Mouse (Mus musculus) forebrain, embryonic 10.5 days (tissue): ENCODE results near the gene Cga. TPM values are rescaled to one million over a fixed set of nuclear protein-coding genes. Genes with fewer than 3 reads are reported as not detected.

Experiments
- DNase-seq: peaks from one replicate; pipeline ENCODE4 v3.0.0-alpha.2; 2017; ENCODE audit warnings: low spot score; ENCODE audit errors: extremely low spot score
- H3K27ac ChIP-seq: fragments of 300-500 bp; sonication (generic); 2 replicates; pipeline ENCODE4 v1.5.1; 2016; ENCODE audit warnings: mild to moderate bottlenecking
- H3K27me3 ChIP-seq: fragments of 300-500 bp; sonication (generic); 2 replicates; pipeline ENCODE4 v1.6.1; 2016; ENCODE audit warnings: mild to moderate bottlenecking; ENCODE audit not compliant: poor library complexity, severe bottlenecking
- H3K36me3 ChIP-seq: fragments of 300-500 bp; sonication (generic); replicated peaks from 2 replicates; pipeline ENCODE4 v1.6.1; 2016; ENCODE audit warnings: mild to moderate bottlenecking, moderate library complexity
- H3K4me1 ChIP-seq: fragments of 300-500 bp; sonication (generic); 2 replicates; pipeline ENCODE4 v1.6.1; 2016
- H3K4me3 ChIP-seq: fragments of 300-500 bp; sonication (generic); 2 replicates; pipeline ENCODE4 v1.5.1; 2016; ENCODE audit warnings: mild to moderate bottlenecking, moderate library complexity
- H3K9me3 ChIP-seq: fragments of 300-500 bp; sonication (generic); 2 replicates; pipeline ENCODE4 v1.6.1; 2016; ENCODE audit warnings: mild to moderate bottlenecking, moderate library complexity
- WGBS: fragments of 180-500 bp; shearing (Covaris S2); methylation state at CpG from one replicate; pipeline ENCODE4 v1.1.7; 2016; 5-methylcytosine and 5-hydroxymethylcytosine counted together
- polyA plus RNA-seq: library from polyadenylated mRNA; unstranded; fragments of >200 nt; fragmentation: Nextera tagmentation; extraction: Ambion mirVana; gene quantifications from 2 replicates; pipeline ENCODE4 v1.2.1, GENCODE M21; 2016

Cga gene
- polyA plus RNA-seq, 1 experiment from 2014 or later = 0.58 TPM

DNA sequence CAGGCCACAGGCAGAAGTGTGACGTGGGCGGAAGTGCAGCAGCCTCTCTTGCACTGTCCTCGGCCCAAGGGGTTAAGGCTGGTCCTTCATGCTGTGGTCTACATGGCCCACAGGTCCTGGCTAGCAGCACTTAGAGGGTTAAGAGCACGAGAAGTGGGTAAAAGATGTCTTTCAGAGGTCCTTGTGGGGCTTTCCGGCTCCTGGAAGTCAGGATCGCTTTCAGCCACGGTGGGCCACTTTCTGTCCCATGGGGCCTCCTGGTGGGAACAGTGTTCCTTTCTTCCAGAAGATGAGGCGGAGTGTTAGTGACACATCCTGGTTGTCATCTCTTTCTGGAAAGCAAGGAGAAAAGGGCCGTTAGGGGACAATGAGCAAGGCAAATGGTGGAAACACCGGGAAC is 60.1 kb downstream of the Cga start:
- Histone ChIP-seq H3K4me3 (no peak overlapping the region), H3K9me3 (no peaks in the 10 kb centered on the region), H3K27ac (no peak overlapping the region), H3K4me1 (0 out of 2 replicates have a peak, but pooled peaks cover 3% of the 10 kb centered on the region), H3K36me3 (peaks cover 13% of the 10 kb centered on the region; the same call in 1 of the 2 replicates), H3K27me3 (no peaks in the 10 kb centered on the region)
- WGBS = 86% methylated on average over 10 of the region's 10 CpGs
- DNase-seq = no peak

Other genes with a start within 250 kb of the Cga start
- gene Slc35a1, start 206.3 kb upstream of the Cga start, polyA plus RNA-seq = 57.0 and 60.3 TPM in 2 replicates
- gene Cfap206, start 163.6 kb upstream of the Cga start, polyA plus RNA-seq = 0.36 and 0.51 TPM in 2 replicates
- not detected in 2 replicates for gene Gm136, start 137.5 kb upstream of the Cga start, polyA plus RNA-seq
- gene Smim8, start 115.4 kb upstream of the Cga start, polyA plus RNA-seq = 40.7 and 43.8 TPM in 2 replicates
- 24.6 TPM in 2 replicates for gene Zfp292, start 10.8 kb upstream of the Cga start, polyA plus RNA-seq